Comparison of ENCODE assay signal across 9 mouse cellular contexts in the genomic region with DNA sequence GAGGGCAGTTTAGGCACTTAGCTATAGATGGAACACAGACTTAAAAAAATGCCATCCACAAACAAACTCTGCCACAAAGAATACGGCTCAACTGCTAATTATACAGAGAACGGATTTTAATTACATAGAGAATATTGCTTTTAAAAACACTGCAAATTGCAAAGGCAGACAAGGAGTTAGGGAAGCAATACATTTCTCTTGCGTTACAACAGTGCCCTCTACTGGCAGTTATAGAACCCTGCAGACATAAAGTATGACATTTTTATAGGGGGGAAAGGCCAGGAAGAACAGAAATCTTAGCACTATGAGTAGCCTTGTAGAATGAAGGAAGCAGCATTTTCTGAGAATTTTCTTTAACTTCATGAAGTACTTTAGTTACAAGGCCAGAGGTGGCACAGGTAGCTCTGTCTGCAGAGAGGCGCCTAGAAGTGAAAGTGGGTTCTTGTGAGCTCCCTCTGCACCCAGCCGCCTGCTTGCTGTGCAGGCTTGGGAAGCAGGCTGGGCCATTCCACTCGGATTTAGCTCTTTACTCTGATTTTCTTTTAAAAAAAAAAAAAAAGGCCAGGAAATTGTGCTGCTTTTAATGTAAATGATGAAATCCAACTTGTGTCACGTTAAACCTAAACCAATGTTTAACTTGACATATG. TPM values are rescaled to one million over a fixed set of nuclear protein-coding genes. Genes with fewer than 3 reads are reported as not detected.
DNase-seq lines count a peak whose midpoint lies in the region.
"Had no signal": no experiment of that assay in that cellular context is flagged by ENCODE, and none has a peak within 500 bp of the region (broad histone marks: within the 10 kb centered on the region; RNA-seq: fewer than 3 reads in every experiment).

No protein-coding gene starts in this region.

- intact Hi-C loops in heart, postnatal 25 days (cut with DNase I): loop anchor here (5.0 kb wide), 3 partner anchors 68 to 1333 kb away; no protein-coding TSS in a partner anchor

- DNase-seq in heart, adult 18-20 months: peak; percentile 31 to 38
- no peak for DNase-seq in heart, postnatal 25 days (ENCODE audit: low spot score)
- DNase-seq in thymus, postnatal 14 days: peak; percentile 42
- no peak for DNase-seq in thymus, postnatal 36 days
- peak; percentile 79 for DNase-seq in embryo, embryonic 10 days (ENCODE audit: low spot score)
- peak; percentile 17 to 30 for DNase-seq in kidney, postnatal 36 days
- peak; percentile 44 for DNase-seq in skeletal muscle tissue, adult 2 months (ENCODE audit: low read depth, low spot score)
- no peak for DNase-seq in urinary bladder, postnatal 14 days (ENCODE audit: low spot score)
- DNase-seq: liver, embryonic 13.5 days had no signal

RNA-seq across cellular contexts. Expression of gene Taf3, which starts 38.0 kb away (rescaled TPM):
- total RNA-seq in heart, adult 18-20 months (2021): 1 to 10 TPM; 8.2 to 8.4 TPM
- 1 to 10 TPM; 7.9 to 9.4 TPM for total RNA-seq in heart, postnatal 25 days (2021)

Comparison
In these comparisons a context has a peak if more than half of its experiments do, and no peak if none do; other contexts are left out.
1. DNase-seq: peak in heart, adult 18-20 months (2 of 2), thymus, postnatal 14 days (single experiment), embryo, embryonic 10 days (single experiment), kidney, postnatal 36 days (2 of 2) and skeletal muscle tissue, adult 2 months (single experiment); none in heart, postnatal 25 days (single experiment), thymus, postnatal 36 days (0 of 2) and urinary bladder, postnatal 14 days (single experiment).